Comparison of ENCODE assay signal across 13 mouse cellular contexts in the genomic region with DNA sequence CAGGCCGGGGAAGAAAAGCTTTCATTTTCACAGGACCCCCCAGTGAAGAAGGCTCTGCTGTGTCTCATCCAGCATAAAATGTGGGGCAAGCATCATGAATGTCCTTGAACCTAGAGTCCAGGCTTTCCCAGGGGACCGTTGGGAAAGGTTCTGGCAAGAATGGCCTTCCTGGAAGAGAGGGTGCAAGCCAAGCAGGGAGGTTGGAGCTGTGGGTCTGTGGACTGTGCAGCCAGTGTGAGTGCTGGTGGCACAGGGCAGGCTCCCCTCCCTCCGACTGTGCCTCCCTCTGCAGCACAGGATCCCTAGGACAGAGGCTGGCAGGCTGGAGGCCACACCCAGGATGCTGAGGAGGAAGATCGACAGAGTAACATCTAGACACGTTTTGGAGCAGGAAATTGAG.
DNase-seq lines count a peak whose midpoint lies in the region; ATAC-seq and TF ChIP-seq lines count a peak whose summit lies in the region.
"Had no signal": no experiment of that assay in that cellular context is flagged by ENCODE, and none has a peak within 500 bp of the region (broad histone marks: within the 10 kb centered on the region; RNA-seq: fewer than 3 reads in every experiment).

No protein-coding gene starts in this region.

- ATAC-seq in intestine, embryonic 14.5 days (replicated peaks; ENCODE audit: low FRiP score, low TSS enrichment, low read depth): no peak
- no peak for ATAC-seq in intestine, postnatal 0 days
- ATAC-seq in hindbrain, embryonic 14.5 days (ENCODE audit: low FRiP score): no peak
- ATAC-seq: activated CD4-positive, CD25-positive, alpha-beta regulatory T cell, adult 4 months had no signal

- no peak overlapping the region for H3K4me3 ChIP-seq in intestine, embryonic 14.5 days (ENCODE audit: low read depth, low read length)
- H3K4me3 ChIP-seq in intestine, postnatal 0 days (ENCODE audit: low read depth, low read length): no peak overlapping the region
- H3K4me3 ChIP-seq in spleen, adult 2 months (ENCODE audit: extremely low read depth, insufficient read depth, insufficient read length): no peak overlapping the region
- H3K4me3 ChIP-seq in hindbrain, embryonic 14.5 days (replicated peaks; ENCODE audit: low read length): no peak overlapping the region

- peak overlapping the region; percentile 64 for H3K27ac ChIP-seq in intestine, embryonic 14.5 days (ENCODE audit: low read depth)
- no peak overlapping the region for H3K27ac ChIP-seq in intestine, postnatal 0 days (ENCODE audit: low read depth, low read length)
- peak overlapping the region; percentile 37; the same call in 1 of the 2 replicates for H3K27ac ChIP-seq in spleen, adult 2 months (ENCODE audit: insufficient read depth, low read length)
- peak overlapping the region; percentile 21 for H3K27ac ChIP-seq in hindbrain, embryonic 14.5 days

- no peak for TF ChIP-seq POLR2A in spleen, adult 2 months (IDR thresholded peaks at IDR 0.05; ENCODE audit: low read depth, low read length)

- peaks cover 23% of the 10 kb centered on the region for H3K4me1 ChIP-seq in intestine, embryonic 14.5 days (replicated peaks; ENCODE audit: control insufficient read depth, insufficient read depth, low read length)
- H3K4me1 ChIP-seq in intestine, postnatal 0 days (replicated peaks; ENCODE audit: control insufficient read depth, insufficient read depth, low read length): peaks cover 6% of the 10 kb centered on the region; the same call in 1 of the 2 replicates
- peaks cover 5% of the 10 kb centered on the region; the same call in 1 of the 2 replicates for H3K4me1 ChIP-seq in spleen, adult 2 months (ENCODE audit: control insufficient read depth, insufficient read depth, insufficient read length)
- peaks cover 38% of the 10 kb centered on the region for H3K4me1 ChIP-seq in hindbrain, embryonic 14.5 days (replicated peaks; ENCODE audit: control insufficient read depth, insufficient read depth, low read length)

- no peak for TF ChIP-seq CTCF in intestine, postnatal 0 days (IDR thresholded peaks at IDR 0.05; ENCODE audit: low read depth)
- TF ChIP-seq CTCF in spleen, adult 2 months (IDR thresholded peaks at IDR 0.05; ENCODE audit: extremely low read depth, insufficient read depth, insufficient read length, insufficient replicate concordance): no peak

- no peak overlapping the region for H3K4me2 ChIP-seq in intestine, embryonic 14.5 days (ENCODE audit: low read length)
- no peak overlapping the region for H3K4me2 ChIP-seq in intestine, postnatal 0 days (replicated peaks; ENCODE audit: low read depth)
- H3K4me2 ChIP-seq in hindbrain, embryonic 14.5 days (replicated peaks): no peak overlapping the region

- no peak overlapping the region for H3K9ac ChIP-seq in intestine, embryonic 14.5 days (ENCODE audit: low read length)
- H3K9ac ChIP-seq in intestine, postnatal 0 days (ENCODE audit: low read depth, low read length): no peak overlapping the region
- H3K9ac ChIP-seq in hindbrain, embryonic 14.5 days: peak overlapping the region; percentile 10; the same call in 1 of the 2 replicates

- H3K36me3 ChIP-seq in intestine, embryonic 14.5 days (ENCODE audit: control insufficient read depth, insufficient read depth, low read length): no peaks in the 10 kb centered on the region
- no peaks in the 10 kb centered on the region for H3K36me3 ChIP-seq in intestine, postnatal 0 days (ENCODE audit: control insufficient read depth, insufficient read depth)
- H3K36me3 ChIP-seq in spleen, adult 2 months (ENCODE audit: control insufficient read depth, insufficient read depth, low read length): no peaks in the 10 kb centered on the region
- no peaks in the 10 kb centered on the region; the same call in 1 of the 2 replicates for H3K36me3 ChIP-seq in hindbrain, embryonic 14.5 days (replicated peaks; ENCODE audit: control insufficient read depth, insufficient read depth)

- WGBS in intestine, embryonic 14.5 days: 42% methylated on average over 5 of the region's 5 CpGs
- 40% methylated on average over 5 of the region's 5 CpGs for WGBS in intestine, postnatal 0 days
- 39% methylated on average over 5 of the region's 5 CpGs for WGBS in spleen, adult 2 months
- WGBS in hindbrain, embryonic 14.5 days: 58% methylated on average over 5 of the region's 5 CpGs

- no peaks in the 10 kb centered on the region for H3K9me3 ChIP-seq in intestine, embryonic 14.5 days (ENCODE audit: control insufficient read depth, low read length)
- H3K9me3 ChIP-seq in intestine, postnatal 0 days (ENCODE audit: control insufficient read depth): no peaks in the 10 kb centered on the region
- H3K9me3 ChIP-seq in hindbrain, embryonic 14.5 days (ENCODE audit: control insufficient read depth, low read length): no peaks in the 10 kb centered on the region

- no peak for DNase-seq in intestine, embryonic 14.5 days (ENCODE audit: low spot score)
- DNase-seq in spleen, adult 2 months (ENCODE audit: low read depth in 1 of 2, low spot score in 2 of 2): no peak
- no peak for DNase-seq in spleen, postnatal 14 days (ENCODE audit: low spot score in 2 of 2)
- no peak for DNase-seq in hindbrain, embryonic 14.5 days (ENCODE audit: low spot score)
- DNase-seq in frontal cortex, postnatal 14 days (ENCODE audit: low spot score in 2 of 2): no peak
- no peak for DNase-seq in spleen, adult 18-20 months
- DNase-seq: cerebellum, adult 2 months; gastrocnemius, postnatal 10 days; lung, adult 18-20 months; right cerebral cortex, postnatal 4 days; thymus, postnatal 25 days had no signal

- H3K27me3 ChIP-seq in intestine, embryonic 14.5 days (replicated peaks; ENCODE audit: control insufficient read depth, insufficient read depth, low read length): no peaks in the 10 kb centered on the region
- no peaks in the 10 kb centered on the region for H3K27me3 ChIP-seq in intestine, postnatal 0 days (replicated peaks; ENCODE audit: control insufficient read depth, insufficient read depth, low read length)
- no peaks in the 10 kb centered on the region for H3K27me3 ChIP-seq in spleen, adult 2 months (ENCODE audit: control insufficient read depth, insufficient read depth, low read length)
- H3K27me3 ChIP-seq in hindbrain, embryonic 14.5 days (ENCODE audit: control insufficient read depth, insufficient read depth, low read length): no peaks in the 10 kb centered on the region
